Mouse (Mus musculus): ENCODE measurements around the gene Zfp791. TPM values are rescaled to one million over a fixed set of nuclear protein-coding genes. Genes with fewer than 3 reads are reported as not detected.

Gene Zfp791
- polyA plus RNA-seq, 1 experiment from 2014 or later = 2.7 TPM

GRCm38 (mm10) chr8:85081216-85081555 lies 41.7 kb downstream of the Zfp791 start, which contains the start of gene Wdr83:
Gene Wdr83, minus strand, starts transcription at chr8:85081306.
- Histone ChIP-seq H3K4me2 (peak within 1 kb of the TSS; percentile 81), H3K4me1 (peaks cover 27% of the 10 kb centered on the region), H3K36me3 (peaks cover 12% of the 10 kb centered on the region), H3K4me3 (replicated peaks) (peak within 1 kb of the TSS; percentile 93), H3K27me3 (replicated peaks) (no peaks in the 10 kb centered on the region), H3K9me3 (no peaks in the 10 kb centered on the region), H3K27ac (peak within 1 kb of the TSS; percentile 82), H3K9ac (peak within 1 kb of the TSS; percentile 82)
- WGBS = 0% methylated on average over 9 of the region's 9 CpGs
- ATAC-seq (ENCODE audit: insufficient read depth, low FRiP score, low read depth) = peak; percentile 59

- Histone ChIP-seq H3K4me3 (replicated peaks) (peak within 1 kb of the TSS; percentile 93), H3K27me3 (replicated peaks) (no peaks in the 10 kb centered on the region), H3K4me2 (peak within 1 kb of the TSS; percentile 81), H3K9me3 (no peaks in the 10 kb centered on the region), H3K9ac (peak within 1 kb of the TSS; percentile 82), H3K4me1 (peaks cover 27% of the 10 kb centered on the region), H3K27ac (peak within 1 kb of the TSS; percentile 82), H3K36me3 (peaks cover 16% of the 10 kb centered on the region)
- peak; percentile 0 for ATAC-seq (ENCODE audit: insufficient read depth, low FRiP score, low read depth)
- WGBS = under 1% methylated on average over 30 of the region's 30 CpGs
Measured at GRCm38 (mm10) chr8:85080532-85081215, 42.2 kb downstream of the Zfp791 start, which contains the start of gene Wdr83os. Gene Wdr83os, plus strand, starts transcription at chr8:85080740.

GRCm38 (mm10) chr8:85080214-85080531 lies 42.7 kb downstream of the Zfp791 start:
- Histone ChIP-seq H3K36me3 (peaks cover 20% of the 10 kb centered on the region), H3K4me2 (peak overlapping the region; percentile 81), H3K27ac (peak overlapping the region; percentile 82), H3K4me3 (replicated peaks) (peak overlapping the region; percentile 93), H3K27me3 (replicated peaks) (no peaks in the 10 kb centered on the region), H3K9me3 (no peaks in the 10 kb centered on the region), H3K4me1 (peaks cover 27% of the 10 kb centered on the region), H3K9ac (peak overlapping the region; percentile 82)
- ATAC-seq (ENCODE audit: insufficient read depth, low FRiP score, low read depth) = no peak
- WGBS = under 1% methylated on average over 25 of the region's 25 CpGs

- no peak for ATAC-seq (ENCODE audit: insufficient read depth, low FRiP score, low read depth)
- Histone ChIP-seq H3K9ac (no peak overlapping the region), H3K9me3 (no peaks in the 10 kb centered on the region), H3K4me3 (replicated peaks) (no peak overlapping the region), H3K27me3 (replicated peaks) (no peaks in the 10 kb centered on the region), H3K4me2 (no peak overlapping the region), H3K36me3 (peaks cover 39% of the 10 kb centered on the region), H3K27ac (no peak overlapping the region), H3K4me1 (peaks cover 24% of the 10 kb centered on the region)
- 0% methylated on average over 2 of the region's 2 CpGs for WGBS
Measured at GRCm38 (mm10) chr8:85076993-85077392, 45.9 kb downstream of the Zfp791 start.

- Histone ChIP-seq H3K9me3 (no peaks in the 10 kb centered on the region), H3K4me1 (peaks cover 18% of the 10 kb centered on the region), H3K27me3 (replicated peaks) (no peaks in the 10 kb centered on the region), H3K9ac (no peak overlapping the region), H3K36me3 (peaks cover 39% of the 10 kb centered on the region), H3K27ac (no peak overlapping the region), H3K4me2 (no peak overlapping the region), H3K4me3 (replicated peaks) (no peak overlapping the region)
- WGBS = 76% methylated on average over 9 of the region's 9 CpGs
- no peak for ATAC-seq (ENCODE audit: insufficient read depth, low FRiP score, low read depth)
Measured at GRCm38 (mm10) chr8:85076001-85076400, 46.9 kb downstream of the Zfp791 start.

GRCm38 (mm10) chr8:85074617-85075016 lies 48.3 kb downstream of the Zfp791 start:
- no peaks in the 10 kb centered on the region for H3K9me3 ChIP-seq
- H3K27me3 ChIP-seq (replicated peaks) = no peaks in the 10 kb centered on the region
- H3K9ac ChIP-seq = no peak overlapping the region
- no peak overlapping the region for H3K4me3 ChIP-seq (replicated peaks)
- WGBS = 91% methylated on average over 10 of the region's 10 CpGs
- H3K27ac ChIP-seq = no peak overlapping the region
- no peak for ATAC-seq (ENCODE audit: insufficient read depth, low FRiP score, low read depth)
- H3K36me3 ChIP-seq = peaks cover 39% of the 10 kb centered on the region
- H3K4me1 ChIP-seq = peaks cover 17% of the 10 kb centered on the region
- H3K4me2 ChIP-seq = no peak overlapping the region

- no peaks in the 10 kb centered on the region for H3K9me3 ChIP-seq
- ATAC-seq (ENCODE audit: insufficient read depth, low FRiP score, low read depth) = no peak
Measured at GRCm38 (mm10) chr8:85074167-85074566, 48.7 kb downstream of the Zfp791 start.

GRCm38 (mm10) chr8:85073041-85073612 lies 49.8 kb downstream of the Zfp791 start:
- 90% methylated on average over 15 of the region's 15 CpGs for WGBS
- no peak overlapping the region for H3K4me3 ChIP-seq (replicated peaks)
- no peak overlapping the region for H3K4me2 ChIP-seq
- no peaks in the 10 kb centered on the region for H3K27me3 ChIP-seq (replicated peaks)
- H3K36me3 ChIP-seq = peaks cover 35% of the 10 kb centered on the region
- no peak overlapping the region for H3K27ac ChIP-seq
- no peak for ATAC-seq (ENCODE audit: insufficient read depth, low FRiP score, low read depth)
- H3K9me3 ChIP-seq = no peaks in the 10 kb centered on the region
- no peak overlapping the region for H3K9ac ChIP-seq
- peaks cover 14% of the 10 kb centered on the region; the same call in 1 of the 2 replicates for H3K4me1 ChIP-seq

More at GRCm38 (mm10) chr8:85074167-85074566, 48.7 kb downstream of the Zfp791 start:
- Histone ChIP-seq H3K27me3 (replicated peaks) (no peaks in the 10 kb centered on the region), H3K4me1 (peaks cover 14% of the 10 kb centered on the region; the same call in 1 of the 2 replicates), H3K36me3 (peaks cover 39% of the 10 kb centered on the region), H3K9ac (no peak overlapping the region), H3K4me2 (no peak overlapping the region), H3K4me3 (replicated peaks) (no peak overlapping the region), H3K27ac (no peak overlapping the region)
- WGBS = 75% methylated on average over 10 of the region's 10 CpGs

- no peak for ATAC-seq (ENCODE audit: insufficient read depth, low FRiP score, low read depth)
Measured at GRCm38 (mm10) chr8:85072364-85072929, 50.4 kb downstream of the Zfp791 start.

GRCm38 (mm10) chr8:85071514-85072281 lies 51.2 kb downstream of the Zfp791 start, which contains the start of gene Dhps:
Gene Dhps, plus strand, starts transcription at chr8:85071757.
- H3K9ac ChIP-seq = peak within 1 kb of the TSS; percentile 89
- WGBS = under 1% methylated on average over 68 of the region's 68 CpGs
- H3K4me1 ChIP-seq = peaks cover 14% of the 10 kb centered on the region; the same call in 1 of the 2 replicates
- H3K9me3 ChIP-seq = no peaks in the 10 kb centered on the region
- H3K27me3 ChIP-seq (replicated peaks) = no peaks in the 10 kb centered on the region
- H3K4me3 ChIP-seq (replicated peaks) = peak within 1 kb of the TSS; percentile 98
- H3K36me3 ChIP-seq = peaks cover 34% of the 10 kb centered on the region
- ATAC-seq (ENCODE audit: insufficient read depth, low FRiP score, low read depth) = peak; percentile 89
- H3K27ac ChIP-seq = peak within 1 kb of the TSS; percentile 99
- peak within 1 kb of the TSS; percentile 88 for H3K4me2 ChIP-seq

More at GRCm38 (mm10) chr8:85072364-85072929, 50.4 kb downstream of the Zfp791 start:
- H3K4me2 ChIP-seq = peak overlapping the region; percentile 88
- no peaks in the 10 kb centered on the region for H3K27me3 ChIP-seq (replicated peaks)
- H3K4me1 ChIP-seq = peaks cover 14% of the 10 kb centered on the region; the same call in 1 of the 2 replicates
- H3K27ac ChIP-seq = peak overlapping the region; percentile 99
- H3K36me3 ChIP-seq = peaks cover 35% of the 10 kb centered on the region
- H3K9ac ChIP-seq = peak overlapping the region; percentile 89; the same call in 1 of the 2 replicates
- H3K4me3 ChIP-seq (replicated peaks) = peak overlapping the region; percentile 98
- 35% methylated on average over 9 of the region's 9 CpGs for WGBS
- no peaks in the 10 kb centered on the region for H3K9me3 ChIP-seq

- ATAC-seq (ENCODE audit: insufficient read depth, low FRiP score, low read depth) = no peak
- Histone ChIP-seq H3K9ac (no peak overlapping the region), H3K27ac (peak overlapping the region; percentile 99; the same call in 1 of the 2 replicates), H3K4me1 (peaks cover 14% of the 10 kb centered on the region; the same call in 1 of the 2 replicates), H3K4me2 (peak overlapping the region; percentile 88), H3K4me3 (replicated peaks) (peak overlapping the region; percentile 98), H3K9me3 (no peaks in the 10 kb centered on the region), H3K36me3 (peaks cover 29% of the 10 kb centered on the region), H3K27me3 (replicated peaks) (no peaks in the 10 kb centered on the region)
- WGBS = 81% methylated on average over 5 of the region's 5 CpGs
Measured at GRCm38 (mm10) chr8:85071041-85071440, 51.9 kb downstream of the Zfp791 start.
